Mouse (Mus musculus): ENCODE measurements around the gene Gpr18.

DNA sequence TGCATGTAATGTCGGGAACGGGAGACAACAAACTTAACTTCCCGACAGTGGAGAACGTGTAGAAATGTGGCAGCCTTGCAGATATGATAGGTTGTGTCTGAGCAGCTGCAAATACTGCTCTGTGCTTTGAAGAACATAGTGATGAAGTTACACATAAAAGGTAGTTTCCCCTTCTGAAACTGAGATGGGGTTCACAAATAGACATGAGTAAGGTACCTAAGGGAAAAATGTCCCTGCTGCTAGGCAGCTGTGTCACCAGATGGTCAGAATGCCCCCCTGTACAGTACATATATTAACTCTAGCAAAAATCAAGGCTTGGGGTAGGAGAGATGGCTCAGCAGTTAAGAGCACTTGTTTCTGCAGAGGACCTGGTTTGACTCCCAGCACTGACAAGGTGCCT, 41.9 kb downstream of the Gpr18 start:
- TF ChIP-seq CTCF (IDR thresholded peaks at IDR 0.05) (no peak), EP300 (IDR thresholded peaks at IDR 0.05) (no peak)
